Mouse (Mus musculus): Measurements from ENCODE around the gene Anks6.

- TF ChIP-seq CTCF (IDR thresholded peaks at IDR 0.05; ENCODE audit: borderline replicate concordance, insufficient read depth, low read depth, low read length) (no peak), POLR2A (IDR thresholded peaks at IDR 0.05; ENCODE audit: borderline replicate concordance, insufficient read depth, low read length) (no peak)
Observed at GRCm38 (mm10) chr4:46978371-46978770, 78.9 kb downstream of the Anks6 start.
